Mouse (Mus musculus) embryonic facial prominence, embryonic 11.5 days (tissue): ENCODE measurements around the gene Etl4. TPM values are rescaled to one million over a fixed set of nuclear protein-coding genes. Genes with fewer than 3 reads are reported as not detected.

Source experiments
- ATAC-seq: fragments of 200-750 bp; cut with Nextera tagmentation; replicated peaks from 2 replicates; pipeline ENCODE4 v1.8.0; 2017; ENCODE audit warnings: low read depth; ENCODE audit not compliant: insufficient number of reproducible peaks, low FRiP score, low TSS enrichment
- DNase-seq: peaks from one replicate; pipeline ENCODE4 v3.0.0-alpha.2; 2015; ENCODE audit warnings: low spot score
- H3K27ac ChIP-seq: fragments of 300-500 bp; sonication (generic); replicated peaks from 2 replicates; pipeline ENCODE4 v1.5.1; 2014; ENCODE audit warnings: mild to moderate bottlenecking, low read depth, low read length, control low read depth
- H3K27me3 ChIP-seq: fragments of 300-500 bp; sonication (generic); 2 replicates; pipeline ENCODE4 v1.6.1; 2014; ENCODE audit warnings: mild to moderate bottlenecking, low read length, moderate library complexity, mixed read lengths; ENCODE audit not compliant: control insufficient read depth, insufficient read depth
- H3K36me3 ChIP-seq: fragments of 300-500 bp; sonication (generic); replicated peaks from 2 replicates; pipeline ENCODE4 v1.6.1; 2014; ENCODE audit warnings: low read depth, mild to moderate bottlenecking, low read length, moderate library complexity, mixed read lengths; ENCODE audit not compliant: control insufficient read depth, insufficient read depth
- H3K4me1 ChIP-seq: fragments of 300-500 bp; sonication (generic); 2 replicates; pipeline ENCODE4 v1.6.1; 2014; ENCODE audit warnings: low read length, mixed read lengths; ENCODE audit not compliant: control insufficient read depth, insufficient read depth
- H3K4me2 ChIP-seq: fragments of 300-500 bp; sonication (generic); 2 replicates; pipeline ENCODE4 v1.6.1; 2014; ENCODE audit warnings: low read depth, mild to moderate bottlenecking, control low read depth, low read length, moderate library complexity
- H3K4me3 ChIP-seq: fragments of 300-500 bp; sonication (generic); 2 replicates; pipeline ENCODE4 v1.5.1; 2014; ENCODE audit warnings: low read depth, low read length, control low read depth
- H3K9ac ChIP-seq: fragments of 300-500 bp; sonication (generic); replicated peaks from 2 replicates; pipeline ENCODE4 v1.6.1; 2014; ENCODE audit warnings: mild to moderate bottlenecking, control low read depth, low read length
- H3K9me3 ChIP-seq: fragments of 300-500 bp; sonication (generic); replicated peaks from 2 replicates; pipeline ENCODE4 v1.6.1; 2016; ENCODE audit warnings: mild to moderate bottlenecking, low read length, inconsistent platforms, mixed read lengths; ENCODE audit not compliant: control insufficient read depth
- WGBS: fragments of 180-500 bp; shearing (Covaris S2); extraction: QIAGEN DNeasy Blood & Tissue Kit; methylation state at CpG from one replicate; pipeline ENCODE4 v1.1.7; 2014; 5-methylcytosine and 5-hydroxymethylcytosine counted together
- polyA plus RNA-seq: library from polyadenylated mRNA; unstranded; fragments of >200 nt; fragmentation: Nextera tagmentation; extraction: Ambion mirVana; gene quantifications from 2 replicates; pipeline ENCODE4 v1.2.1, GENCODE M21; 2014

The Etl4 gene
- polyA plus RNA-seq, 1 experiment from 2014 or later = 23.5 TPM

GRCm38 (mm10) chr2:20776171-20776704, 866.7 kb downstream of the Etl4 start:
- DNase-seq (no peak), ATAC-seq (no peak)
- H3K9me3 ChIP-seq = no peaks in the 10 kb centered on the region
- no peaks in the 10 kb centered on the region for H3K36me3 ChIP-seq
- no peak overlapping the region for H3K9ac ChIP-seq
- H3K27me3 ChIP-seq = no peaks in the 10 kb centered on the region
- no peak overlapping the region for H3K4me3 ChIP-seq
- H3K4me2 ChIP-seq = no peak overlapping the region
- H3K27ac ChIP-seq = no peak overlapping the region
- no peaks in the 10 kb centered on the region for H3K4me1 ChIP-seq
- 90% methylated on average over 6 of the region's 6 CpGs for WGBS

GRCm38 (mm10) chr2:20777931-20778330, 868.4 kb downstream of the Etl4 start:
- H3K27me3 ChIP-seq = no peaks in the 10 kb centered on the region
- H3K4me1 ChIP-seq = no peaks in the 10 kb centered on the region
- H3K9ac ChIP-seq = no peak overlapping the region
- H3K4me2 ChIP-seq = no peak overlapping the region
- no peaks in the 10 kb centered on the region for H3K9me3 ChIP-seq
- DNase-seq (peak; percentile 63), ATAC-seq (no peak)
- no peak overlapping the region for H3K27ac ChIP-seq
- 69% methylated on average over 6 of the region's 6 CpGs for WGBS
- H3K36me3 ChIP-seq = no peaks in the 10 kb centered on the region
- H3K4me3 ChIP-seq = no peak overlapping the region

DNA sequence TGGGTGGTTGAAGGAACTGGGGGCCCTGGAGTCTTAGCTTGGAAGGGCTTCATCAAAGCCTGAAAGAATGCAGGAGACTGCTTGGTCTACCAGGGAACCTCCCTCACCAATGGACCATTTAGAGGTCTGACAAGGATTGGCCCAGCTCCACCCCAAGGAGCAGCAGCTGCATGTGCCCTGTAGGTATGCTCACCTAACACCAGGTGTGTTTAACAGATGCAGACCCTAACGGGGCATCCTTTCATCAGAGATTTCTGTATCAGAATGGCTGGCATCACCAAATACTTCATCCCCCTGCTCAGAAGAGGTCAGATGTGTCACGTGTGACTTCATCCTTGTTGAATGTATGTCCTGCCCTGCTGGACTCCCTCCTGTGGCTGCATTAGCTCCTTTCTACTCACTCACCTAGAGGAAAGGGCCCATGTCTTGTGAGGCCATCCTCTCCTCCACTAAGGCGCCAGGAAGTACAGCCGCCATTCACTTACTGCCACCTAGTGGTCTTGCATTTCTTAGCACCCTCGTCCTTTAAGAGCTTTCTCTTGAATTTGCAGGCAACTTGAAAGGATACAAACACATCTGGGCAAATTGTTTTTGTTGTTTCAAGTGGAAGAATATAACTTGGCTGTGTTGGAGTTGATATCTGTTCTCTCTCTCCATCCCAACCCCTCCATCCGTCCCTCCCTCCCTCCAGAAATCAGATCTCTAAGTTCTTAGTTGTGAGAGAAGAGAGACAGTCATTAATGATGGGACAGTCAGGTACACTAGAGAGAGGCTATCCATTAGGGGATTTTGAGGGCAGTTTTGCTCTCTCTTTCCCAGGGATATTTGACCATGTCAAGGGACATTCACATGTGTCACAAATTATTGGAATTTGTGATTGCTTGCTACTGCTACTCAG, 870.2 kb downstream of the Etl4 start:
- DNase-seq (peak; percentile 86), ATAC-seq (peak; percentile 82; the same call in 1 of the 2 replicates)
- Histone ChIP-seq H3K4me2 (no peak overlapping the region), H3K27ac (no peak overlapping the region), H3K9ac (no peak overlapping the region), H3K36me3 (no peaks in the 10 kb centered on the region), H3K27me3 (no peaks in the 10 kb centered on the region), H3K9me3 (no peaks in the 10 kb centered on the region), H3K4me1 (no peaks in the 10 kb centered on the region), H3K4me3 (no peak overlapping the region)
- WGBS = 33% methylated on average over 6 of the region's 6 CpGs

DNA sequence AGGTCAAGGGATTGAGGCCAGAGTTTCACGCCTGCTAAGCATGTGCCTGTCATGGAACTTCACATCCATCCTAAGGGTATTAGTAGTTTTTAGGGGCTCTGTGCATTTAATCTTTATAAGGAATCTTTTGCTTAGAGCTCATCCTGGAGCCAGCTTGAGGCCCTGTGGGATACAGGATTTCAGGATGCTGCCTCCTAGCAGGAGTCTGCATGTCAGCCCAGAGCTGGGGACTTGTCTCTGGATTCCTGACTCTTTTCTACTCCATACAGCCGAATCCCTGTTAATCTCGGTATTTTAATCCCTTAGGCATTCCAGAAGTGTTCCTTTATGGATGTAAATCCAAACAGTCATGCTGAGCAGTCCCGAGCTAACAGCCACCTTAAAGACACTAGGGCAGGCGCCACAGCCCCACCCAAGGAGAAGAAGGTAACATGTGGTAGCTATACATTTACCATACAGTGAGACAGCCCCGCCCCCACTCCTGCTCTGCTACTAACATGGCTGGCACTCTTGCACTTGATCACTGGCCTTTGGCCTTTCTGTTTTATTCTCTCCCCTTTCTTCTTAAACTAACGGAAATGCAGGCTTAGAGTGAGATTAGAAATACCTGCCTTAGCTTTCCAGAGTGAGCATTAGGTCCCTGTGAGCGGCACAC, 891.8 kb downstream of the Etl4 start:
- H3K4me1 ChIP-seq = no peaks in the 10 kb centered on the region
- H3K27ac ChIP-seq = no peak overlapping the region
- no peaks in the 10 kb centered on the region for H3K36me3 ChIP-seq
- WGBS = 74% methylated on average over 8 of the region's 8 CpGs
- no peak overlapping the region for H3K4me2 ChIP-seq
- DNase-seq (no peak), ATAC-seq (no peak)
- no peaks in the 10 kb centered on the region for H3K9me3 ChIP-seq
- no peak overlapping the region for H3K4me3 ChIP-seq
- H3K9ac ChIP-seq = no peak overlapping the region
- no peaks in the 10 kb centered on the region for H3K27me3 ChIP-seq

GRCm38 (mm10) chr2:20811506-20811905, 901.9 kb downstream of the Etl4 start:
- Histone ChIP-seq H3K4me2 (no peak overlapping the region), H3K36me3 (no peaks in the 10 kb centered on the region), H3K9ac (no peak overlapping the region), H3K27ac (no peak overlapping the region), H3K4me1 (no peaks in the 10 kb centered on the region), H3K9me3 (no peaks in the 10 kb centered on the region), H3K4me3 (no peak overlapping the region), H3K27me3 (no peaks in the 10 kb centered on the region)
- ATAC-seq = no peak
- no peak for DNase-seq
- 83% methylated on average over 8 of the region's 8 CpGs for WGBS

DNA sequence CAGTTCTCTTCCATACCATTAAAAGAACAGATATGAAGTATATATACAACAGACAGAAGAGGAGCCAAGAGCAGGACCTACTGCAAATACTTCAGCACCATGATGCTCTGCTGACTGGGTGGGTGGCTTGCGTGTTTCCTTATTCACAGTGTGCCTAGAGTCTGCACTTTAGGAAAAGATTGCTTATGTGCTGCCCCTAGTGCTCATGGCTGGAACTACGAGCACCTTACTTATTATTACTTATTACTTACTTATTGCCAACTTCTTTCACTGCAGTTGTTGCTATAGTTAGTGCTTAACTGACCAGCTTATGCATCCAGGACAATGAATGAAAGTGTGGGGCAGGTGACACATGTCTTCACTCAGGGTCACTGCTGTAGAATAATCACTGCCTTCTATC, 904.4 kb downstream of the Etl4 start:
- no peak overlapping the region for H3K27ac ChIP-seq
- ATAC-seq (no peak), DNase-seq (peak; percentile 30)
- H3K4me2 ChIP-seq = no peak overlapping the region
- H3K4me3 ChIP-seq = no peak overlapping the region
- H3K9me3 ChIP-seq = no peaks in the 10 kb centered on the region
- 81% methylated on average over 2 of the region's 2 CpGs for WGBS
- no peaks in the 10 kb centered on the region for H3K36me3 ChIP-seq
- no peaks in the 10 kb centered on the region for H3K4me1 ChIP-seq
- no peak overlapping the region for H3K9ac ChIP-seq
- H3K27me3 ChIP-seq = no peaks in the 10 kb centered on the region

- Histone ChIP-seq H3K4me2 (no peak overlapping the region), H3K36me3 (no peaks in the 10 kb centered on the region), H3K27ac (no peak overlapping the region), H3K4me3 (no peak overlapping the region), H3K4me1 (no peaks in the 10 kb centered on the region), H3K9ac (no peak overlapping the region), H3K27me3 (no peaks in the 10 kb centered on the region), H3K9me3 (no peaks in the 10 kb centered on the region)
- WGBS = 80% methylated on average over 7 of the region's 7 CpGs
- ATAC-seq (no peak), DNase-seq (no peak)
Measured at GRCm38 (mm10) chr2:20818226-20818625, 908.6 kb downstream of the Etl4 start.

- H3K9ac ChIP-seq = no peak overlapping the region
- H3K4me1 ChIP-seq = no peaks in the 10 kb centered on the region
- DNase-seq = no peak
- no peaks in the 10 kb centered on the region for H3K27me3 ChIP-seq
- H3K9me3 ChIP-seq = no peaks in the 10 kb centered on the region
- H3K4me3 ChIP-seq = no peak overlapping the region
- ATAC-seq = no peak
- no peak overlapping the region for H3K27ac ChIP-seq
- no peak overlapping the region for H3K4me2 ChIP-seq
- H3K36me3 ChIP-seq = no peaks in the 10 kb centered on the region
Measured at GRCm38 (mm10) chr2:20826258-20826657, 916.7 kb downstream of the Etl4 start.
